Mouse (Mus musculus) MEL (cell line): ENCODE data around the gene Hcrt. TPM values are rescaled to one million over a fixed set of nuclear protein-coding genes. Genes with fewer than 3 reads are reported as not detected.
A peak's percentile ranks its signal among the peaks of the same experiment; 100 is the strongest.

Experiments
- DNase-seq: peaks from one replicate; pipeline ENCODE4 v3.0.0; 2011; ENCODE audit warnings: low read depth, low spot score
- H3K27ac ChIP-seq: 2 replicates; pipeline ENCODE4 v1.5.1; 2012; ENCODE audit warnings: low read depth, mild to moderate bottlenecking, control low read depth, low read length, moderate library complexity; ENCODE audit not compliant: control insufficient read depth
- H3K27me3 ChIP-seq, 2 experiments: fragments of 150-350 bp in 1 of 2; sonication (generic) in 1 of 2; 2 replicates each; pipeline ENCODE4 v1.6.1; 2012; ENCODE audit warnings: low read length in 2 of 2, mild to moderate bottlenecking in 2 of 2, improper control_type of control experiment in 1 of 2, moderate library complexity in 1 of 2; ENCODE audit not compliant: insufficient read depth in 2 of 2, control insufficient read depth in 1 of 2
- H3K36me3 ChIP-seq, 2 experiments: 2 replicates each; pipeline ENCODE4 v1.6.1; 2012 to 2014; ENCODE audit warnings: low read length in 2 of 2, improper control_type of control experiment in 1 of 2, inconsistent platforms in 1 of 2, mild to moderate bottlenecking in 1 of 2; ENCODE audit not compliant: insufficient read depth in 2 of 2, control insufficient read depth in 1 of 2
- H3K4me1 ChIP-seq, 2 experiments: fragments of 150-350 bp in 1 of 2; sonication (generic) in 1 of 2; 2 replicates each; pipeline ENCODE4 v1.6.1; 2012; ENCODE audit warnings: low read length in 2 of 2, improper control_type of control experiment in 1 of 2, mild to moderate bottlenecking in 1 of 2; ENCODE audit not compliant: insufficient read depth in 2 of 2, control insufficient read depth in 1 of 2
- H3K4me3 ChIP-seq, 2 experiments: fragments of 150-350 bp in 1 of 2; sonication (generic) in 1 of 2; 2 replicates each; pipeline ENCODE4 v1.5.1; 2012; ENCODE audit warnings: low read depth in 2 of 2, low read length in 2 of 2, mild to moderate bottlenecking in 2 of 2, moderate library complexity in 2 of 2, control low read depth in 1 of 2, improper control_type of control experiment in 1 of 2; ENCODE audit not compliant: control insufficient read depth in 1 of 2, insufficient read depth in 1 of 2
- H3K79me2 ChIP-seq: 2 replicates; pipeline ENCODE4 v1.6.1; 2012; ENCODE audit warnings: mild to moderate bottlenecking, low read length, moderate library complexity; ENCODE audit not compliant: control insufficient read depth, poor library complexity, insufficient read depth
- H3K9ac ChIP-seq: 2 replicates; pipeline ENCODE4 v1.6.1; 2012; ENCODE audit warnings: low read depth, mild to moderate bottlenecking, control low read depth, low read length, moderate library complexity; ENCODE audit not compliant: control insufficient read depth, poor library complexity, severe bottlenecking
- H3K9me3 ChIP-seq: fragments of 150-350 bp; sonication (generic); replicated peaks from 2 replicates; pipeline ENCODE4 v1.6.1; 2012; ENCODE audit warnings: mild to moderate bottlenecking, low read length, improper control_type of control experiment, moderate library complexity; ENCODE audit not compliant: insufficient read depth
- BHLHE40 ChIP-seq: IDR thresholded peaks from 2 replicates; pipeline ENCODE4 v1.6.1; 2012; ENCODE audit warnings: low read depth, mild to moderate bottlenecking, inconsistent platforms, low read length, improper control_type of control experiment, borderline replicate concordance
- CHD1 ChIP-seq: IDR thresholded peaks from 2 replicates; pipeline ENCODE4 v1.6.1; 2012; ENCODE audit warnings: low read depth, mild to moderate bottlenecking, inconsistent platforms, low read length, improper control_type of control experiment
- CHD2 ChIP-seq: IDR thresholded peaks from 2 replicates; pipeline ENCODE4 v1.6.1; 2011; ENCODE audit warnings: low read length, improper control_type of control experiment
- CTCF ChIP-seq, 3 experiments: IDR thresholded peaks in 2 of 3; conservative IDR thresholded peaks in 1 of 3; 2 replicates each; pipeline ENCODE4 v1.5.1; 2011 to 2012; ENCODE audit warnings: low read length in 3 of 3, low read depth in 2 of 3, mild to moderate bottlenecking in 2 of 3, improper control_type of control experiment in 1 of 3, inconsistent platforms in 1 of 3, mixed read lengths in 1 of 3, moderate library complexity in 1 of 3; ENCODE audit not compliant: control insufficient read depth in 1 of 3, insufficient read depth in 1 of 3, poor library complexity in 1 of 3, severe bottlenecking in 1 of 3
- E2F4 ChIP-seq: IDR thresholded peaks from 2 replicates; pipeline ENCODE4 v1.6.1; 2011; ENCODE audit warnings: low read depth, low read length, improper control_type of control experiment, borderline replicate concordance
- EP300 ChIP-seq, 2 experiments: IDR thresholded peaks; 2 replicates each; pipeline ENCODE4 v1.6.1; 2011; ENCODE audit warnings: improper control_type of control experiment in 2 of 2, low read length in 2 of 2, low read depth in 1 of 2, mild to moderate bottlenecking in 1 of 2
- GABPA ChIP-seq: IDR thresholded peaks from 2 replicates; pipeline ENCODE4 v1.6.1; 2012; ENCODE audit warnings: low read depth, mild to moderate bottlenecking, inconsistent platforms, low read length, improper control_type of control experiment, moderate library complexity
- GATA1 ChIP-seq: IDR thresholded peaks from 2 replicates; pipeline ENCODE4 v1.6.1; 2011; ENCODE audit warnings: low read depth, low read length, improper control_type of control experiment
- HCFC1 ChIP-seq: IDR thresholded peaks from 2 replicates; pipeline ENCODE4 v1.6.1; 2012; ENCODE audit warnings: low read depth, mild to moderate bottlenecking, inconsistent platforms, low read length, improper control_type of control experiment, moderate library complexity
- JUND ChIP-seq: IDR thresholded peaks from 2 replicates; pipeline ENCODE4 v1.6.1; 2011; ENCODE audit warnings: low read depth, mild to moderate bottlenecking, improper control_type of control experiment, low read length
- MAZ ChIP-seq: IDR thresholded peaks from 2 replicates; pipeline ENCODE4 v1.6.1; 2012; ENCODE audit warnings: low read depth, mild to moderate bottlenecking, inconsistent platforms, low read length, improper control_type of control experiment
- MYB ChIP-seq: IDR thresholded peaks from 2 replicates; pipeline ENCODE4 v1.6.1; 2011; ENCODE audit warnings: mild to moderate bottlenecking, low read depth, low read length, improper control_type of control experiment
- NELFE ChIP-seq: IDR thresholded peaks from 2 replicates; pipeline ENCODE4 v1.6.1; 2011; ENCODE audit warnings: low read depth, low read length, improper control_type of control experiment
- POLR2AphosphoS2 ChIP-seq: IDR thresholded peaks from 2 replicates; pipeline ENCODE4 v1.6.1; 2011; ENCODE audit warnings: low read length, improper control_type of control experiment
- RAD21 ChIP-seq: IDR thresholded peaks from 2 replicates; pipeline ENCODE4 v1.6.1; 2011; ENCODE audit warnings: mild to moderate bottlenecking, low read depth, low read length, improper control_type of control experiment
- SIN3A ChIP-seq: IDR thresholded peaks from 2 replicates; pipeline ENCODE4 v1.6.1; 2012; ENCODE audit warnings: low read length, improper control_type of control experiment, inconsistent platforms
- SMC3 ChIP-seq: IDR thresholded peaks from 2 replicates; pipeline ENCODE4 v1.6.1; 2011; ENCODE audit warnings: low read depth, low read length, improper control_type of control experiment
- TAL1 ChIP-seq: IDR thresholded peaks from 2 replicates; pipeline ENCODE4 v1.6.1; 2012; ENCODE audit warnings: mild to moderate bottlenecking, inconsistent platforms, low read length, moderate library complexity, mixed read lengths
- TCF12 ChIP-seq: IDR thresholded peaks from 2 replicates; pipeline ENCODE4 v1.6.1; 2014; ENCODE audit warnings: low read depth, mild to moderate bottlenecking, inconsistent platforms, low read length, improper control_type of control experiment, moderate library complexity
- UBTF ChIP-seq: IDR thresholded peaks from 2 replicates; pipeline ENCODE4 v1.6.1; 2012; ENCODE audit warnings: low read depth, mild to moderate bottlenecking, inconsistent platforms, low read length, improper control_type of control experiment, moderate library complexity, borderline replicate concordance; ENCODE audit not compliant: insufficient read depth
- USF1 ChIP-seq: IDR thresholded peaks from 2 replicates; pipeline ENCODE4 v1.6.1; 2014; ENCODE audit warnings: low read depth, mild to moderate bottlenecking, inconsistent platforms, low read length, improper control_type of control experiment, moderate library complexity
- USF2 ChIP-seq, 2 experiments: IDR thresholded peaks; 2 replicates each; pipeline ENCODE4 v1.6.1; 2011 to 2012; ENCODE audit warnings: improper control_type of control experiment in 2 of 2, low read length in 2 of 2, borderline replicate concordance in 1 of 2, inconsistent platforms in 1 of 2, low read depth in 1 of 2, mild to moderate bottlenecking in 1 of 2; ENCODE audit not compliant: insufficient read depth in 1 of 2
- ZC3H11A ChIP-seq: IDR thresholded peaks from 2 replicates; pipeline ENCODE4 v1.6.1; 2012; ENCODE audit warnings: low read depth, mild to moderate bottlenecking, inconsistent platforms, low read length, improper control_type of control experiment
- ZKSCAN1 ChIP-seq: IDR thresholded peaks from 2 replicates; pipeline ENCODE4 v1.6.1; 2012; ENCODE audit warnings: low read depth, mild to moderate bottlenecking, inconsistent platforms, low read length, improper control_type of control experiment, moderate library complexity
- ZNF384 ChIP-seq: IDR thresholded peaks from 2 replicates; pipeline ENCODE4 v1.6.1; 2012; ENCODE audit warnings: low read depth, mild to moderate bottlenecking, inconsistent platforms, low read length, improper control_type of control experiment
- polyA plus RNA-seq, 2 experiments: library from polyadenylated mRNA; stranded (reverse) in 1 of 2; unstranded in 1 of 2; fragments of >175 nt in 1 of 2; fragments of >200 nt in 1 of 2; gene quantifications; 2 replicates each; pipeline versions ENCODE4 v1.2.1 to v1.2.4; 2012; ENCODE audit warnings: low replicate concordance in 2 of 2, low read depth in 1 of 2; ENCODE audit not compliant: insufficient read length in 2 of 2, insufficient read depth in 1 of 2, missing spikeins in 1 of 2
- total RNA-seq: library from RNA; depleted of rRNA; stranded (reverse); fragments of 300-350 nt; gene quantifications from 2 replicates; pipeline ENCODE4 v1.2.3, GENCODE M21; 2012

Hcrt gene
- total and polyA plus RNA-seq, 3 experiments: not detected

- TF ChIP-seq MAZ: peak; percentile 85; the same call in 1 of the 2 replicates
- TF ChIP-seq NELFE: peak; percentile 68
- TF ChIP-seq JUND: no peak
Observed at GRCm38 (mm10) chr11:100713735-100714533, 48.8 kb downstream of the Hcrt start, which contains the start of gene Hspb9 (continued).

GRCm38 (mm10) chr11:100713174-100713573 is 49.6 kb downstream of the Hcrt start:
- DNase-seq: no peak
- no peaks in the 10 kb centered on the region for H3K27me3 ChIP-seq
- no peaks in the 10 kb centered on the region for H3K9me3 ChIP-seq
- peaks cover 13% of the 10 kb centered on the region for H3K79me2 ChIP-seq
- peaks cover 5 to 27% of the 10 kb centered on the region in 2 experiments; a peak in 3 of 4 replicates for H3K4me1 ChIP-seq
- peak overlapping the region; percentile 52 for H3K9ac ChIP-seq
- H3K27ac ChIP-seq: peak overlapping the region; percentile 79
- TF ChIP-seq ZC3H11A (no peak), CHD2 (no peak), E2F4 (no peak), USF1 (no peak), TAL1 (no peak), POLR2AphosphoS2 (no peak), ZNF384 (no peak), EP300 (IDR thresholded peaks at IDR 0.05; ENCODE audit: low read depth in 1 of 2, low read length in 2 of 2) (no peak), BHLHE40 (no peak), JUND (no peak)
- peak overlapping the region in 1 of 2 experiments; percentile 10; a peak in 1 of 4 replicates for H3K4me3 ChIP-seq
- peaks cover 4 to 28% of the 10 kb centered on the region in 2 experiments for H3K36me3 ChIP-seq

GRCm38 (mm10) chr11:100711783-100712615 is 50.7 kb downstream of the Hcrt start, which contains the start of gene Kat2a:
Kat2a (minus strand) TSS chr11:100712465.
- Histone ChIP-seq H3K36me3 (peaks cover 2 to 28% of the 10 kb centered on the region in 2 experiments), H3K27ac (peak within 1 kb of the TSS; percentile 79), H3K4me1 (peaks cover 5 to 27% of the 10 kb centered on the region in 2 experiments; a peak in 3 of 4 replicates)
- no peak for TF ChIP-seq UBTF
- no peak for TF ChIP-seq USF2 (IDR thresholded peaks at IDR 0.05; ENCODE audit: borderline replicate concordance in 1 of 2, insufficient read depth in 1 of 2, low read depth in 1 of 2, low read length in 2 of 2)
- TF ChIP-seq GABPA: no peak
- no peak; the same call in none of the 2 replicates for TF ChIP-seq SMC3
- TF ChIP-seq TCF12: peak; percentile 55
- TF ChIP-seq MAZ: peak; percentile 61; the same call in 1 of the 2 replicates
- TF ChIP-seq GATA1: no peak
- TF ChIP-seq JUND: no peak
- TF ChIP-seq CHD1: no peak
- peak; percentile 99 for TF ChIP-seq HCFC1
- TF ChIP-seq ZNF384: peak; percentile 87
- no peak for TF ChIP-seq CHD2
- no peak; a peak in 1 of 6 replicates for TF ChIP-seq CTCF (IDR thresholded peaks at IDR 0.05 in 2 of 3, conservative IDR thresholded peaks at IDR 0.05 in 1 of 3; ENCODE audit: control insufficient read depth in 1 of 3, insufficient read depth in 1 of 3, low read depth in 2 of 3, low read length in 3 of 3, poor library complexity in 1 of 3, severe bottlenecking in 1 of 3)
- no peak for TF ChIP-seq RAD21
- TF ChIP-seq SIN3A: peak; percentile 87
- TF ChIP-seq ZKSCAN1: no peak
- TF ChIP-seq POLR2AphosphoS2: peak; percentile 97
- no peak; the same call in 1 of the 2 replicates for TF ChIP-seq MYB

More at GRCm38 (mm10) chr11:100711783-100712615, 50.7 kb downstream of the Hcrt start, which contains the start of gene Kat2a:
- peak within 1 kb of the TSS; percentile 96 for H3K9ac ChIP-seq
- peak within 1 kb of the TSS; percentile 86 to 97 for H3K4me3 ChIP-seq
- H3K27me3 ChIP-seq: no peaks in the 10 kb centered on the region
- H3K9me3 ChIP-seq: no peaks in the 10 kb centered on the region
- peak; percentile 89 for DNase-seq
- H3K79me2 ChIP-seq: peaks cover 13% of the 10 kb centered on the region
